Mouse (Mus musculus) heart, embryonic 12.5 days (tissue): Measurements from ENCODE around the gene Plcl2. TPM values are rescaled to one million over a fixed set of nuclear protein-coding genes. Genes with fewer than 3 reads are reported as not detected.
"Not testable (repeated sequence)": the region's sequence is repeated elsewhere in the genome, so short reads cannot be mapped to it uniquely, and the experiment has no call there.

ENCODE experiments used
- ATAC-seq: fragments of 200-750 bp; cut with Nextera tagmentation; 2 replicates; pipeline ENCODE4 v1.8.0; 2017; ENCODE audit warnings: moderate TSS enrichment, moderate library complexity; ENCODE audit not compliant: insufficient number of reproducible peaks, low FRiP score
- H3K27ac ChIP-seq: fragments of 300-500 bp; sonication (generic); 2 replicates; pipeline ENCODE4 v1.5.1; 2016; ENCODE audit warnings: mild to moderate bottlenecking, moderate library complexity; ENCODE audit not compliant: poor library complexity, severe bottlenecking
- H3K27me3 ChIP-seq: fragments of 300-500 bp; sonication (generic); replicated peaks from 2 replicates; pipeline ENCODE4 v1.6.1; 2016; ENCODE audit warnings: mild to moderate bottlenecking, moderate library complexity
- H3K36me3 ChIP-seq: fragments of 300-500 bp; sonication (generic); 2 replicates; pipeline ENCODE4 v1.6.1; 2016; ENCODE audit warnings: mild to moderate bottlenecking, moderate library complexity
- H3K4me1 ChIP-seq: fragments of 300-500 bp; sonication (generic); replicated peaks from 2 replicates; pipeline ENCODE4 v1.6.1; 2016; ENCODE audit warnings: mild to moderate bottlenecking
- H3K4me2 ChIP-seq: fragments of 300-500 bp; sonication (generic); 2 replicates; pipeline ENCODE4 v1.6.1; 2016; ENCODE audit warnings: mild to moderate bottlenecking, moderate library complexity
- H3K4me3 ChIP-seq: fragments of 300-500 bp; sonication (generic); 2 replicates; pipeline ENCODE4 v1.5.1; 2016; ENCODE audit warnings: mild to moderate bottlenecking
- H3K9ac ChIP-seq: fragments of 300-500 bp; sonication (generic); 2 replicates; pipeline ENCODE4 v1.6.1; 2016; ENCODE audit warnings: mild to moderate bottlenecking, moderate library complexity
- H3K9me3 ChIP-seq: fragments of 300-500 bp; sonication (generic); replicated peaks from 2 replicates; pipeline ENCODE4 v1.6.1; 2016; ENCODE audit warnings: mild to moderate bottlenecking, moderate library complexity
- WGBS: fragments of 180-500 bp; shearing (Covaris S2); methylation state at CpG from one replicate; pipeline ENCODE4 v1.1.7; 2016; 5-methylcytosine and 5-hydroxymethylcytosine counted together
- polyA plus RNA-seq: library from polyadenylated mRNA; unstranded; fragments of >200 nt; fragmentation: Nextera tagmentation; extraction: Ambion mirVana; gene quantifications from 2 replicates; pipeline ENCODE4 v1.2.1, GENCODE M21; 2016

Gene Plcl2
- polyA plus RNA-seq, 1 experiment from 2014 or later, result 4.6 TPM

DNA sequence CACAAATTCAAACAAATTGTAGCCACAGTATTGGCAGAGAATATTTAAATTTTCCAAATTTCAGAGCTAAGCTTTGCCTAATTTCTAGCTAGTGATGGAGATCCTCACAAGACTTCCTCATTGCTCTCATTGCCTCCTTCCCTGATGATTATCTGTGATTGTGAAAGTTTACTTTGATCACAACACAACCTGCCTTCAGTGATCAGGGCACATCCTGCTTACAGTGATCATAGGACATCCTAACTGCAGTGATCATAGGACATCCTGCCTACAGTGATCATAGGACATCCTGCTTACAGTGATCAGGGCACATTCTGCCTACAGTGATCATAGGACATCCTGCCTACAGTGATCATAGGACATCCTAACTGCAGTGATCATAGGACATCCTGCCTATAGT, 121.8 kb downstream of the Plcl2 start:
- H3K4me1 ChIP-seq, result peaks cover 17% of the 10 kb centered on the region
- H3K4me2 ChIP-seq, H3K27me3 ChIP-seq, H3K27ac ChIP-seq, H3K9ac ChIP-seq, H3K36me3 ChIP-seq, H3K4me3 ChIP-seq, ATAC-seq, H3K9me3 ChIP-seq: not testable (repeated sequence)

DNA sequence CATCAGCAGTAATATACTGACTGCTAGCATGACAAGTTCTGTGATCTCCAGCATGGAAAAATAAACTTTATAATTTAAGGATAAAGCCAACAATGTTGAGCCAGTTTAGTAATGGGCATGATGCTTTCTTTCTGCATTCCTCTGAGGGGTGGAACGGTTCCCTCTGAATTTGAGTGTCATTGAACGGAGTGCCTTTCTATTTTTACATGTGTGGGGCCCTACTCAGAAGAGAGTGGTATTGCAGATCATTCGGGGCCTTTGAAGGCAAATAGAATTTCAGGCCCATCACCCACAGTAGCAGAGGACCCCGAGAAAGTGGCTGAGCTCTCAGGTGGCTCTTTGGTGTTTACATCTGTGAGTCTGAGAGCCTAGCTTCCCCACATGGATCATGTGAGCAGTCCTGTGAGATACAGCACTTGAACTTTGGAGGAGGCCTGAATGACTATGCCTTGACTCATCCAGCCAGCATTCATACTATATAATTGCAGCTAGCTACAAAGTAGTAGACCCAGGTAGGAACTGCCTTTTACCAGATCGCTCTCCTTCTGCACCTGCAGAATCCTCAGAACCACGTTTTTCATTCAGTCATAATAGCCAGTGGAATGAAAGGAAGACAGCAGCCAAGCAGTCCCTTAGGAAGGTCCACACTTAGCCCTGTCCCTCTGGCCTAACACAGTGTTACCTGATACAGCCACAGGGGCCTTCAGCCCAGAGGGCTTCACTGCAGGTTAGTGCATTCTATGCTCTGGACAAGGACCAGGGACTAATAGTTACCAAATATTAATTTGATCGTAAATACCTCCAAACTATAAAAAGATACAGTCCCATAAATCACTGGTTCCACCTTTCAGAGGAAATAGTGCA, 125.0 kb downstream of the Plcl2 start:
- Histone ChIP-seq H3K36me3 (no peaks in the 10 kb centered on the region), H3K4me2 (peak overlapping the region; percentile 34), H3K9me3 (no peaks in the 10 kb centered on the region), H3K4me1 (peaks cover 17% of the 10 kb centered on the region), H3K27me3 (no peaks in the 10 kb centered on the region), H3K4me3 (no peak overlapping the region), H3K9ac (no peak overlapping the region), H3K27ac (peak overlapping the region; percentile 77)
- peak; percentile 63; the same call in 1 of the 2 replicates for ATAC-seq
- 56% methylated on average over 7 of the region's 7 CpGs for WGBS

DNA sequence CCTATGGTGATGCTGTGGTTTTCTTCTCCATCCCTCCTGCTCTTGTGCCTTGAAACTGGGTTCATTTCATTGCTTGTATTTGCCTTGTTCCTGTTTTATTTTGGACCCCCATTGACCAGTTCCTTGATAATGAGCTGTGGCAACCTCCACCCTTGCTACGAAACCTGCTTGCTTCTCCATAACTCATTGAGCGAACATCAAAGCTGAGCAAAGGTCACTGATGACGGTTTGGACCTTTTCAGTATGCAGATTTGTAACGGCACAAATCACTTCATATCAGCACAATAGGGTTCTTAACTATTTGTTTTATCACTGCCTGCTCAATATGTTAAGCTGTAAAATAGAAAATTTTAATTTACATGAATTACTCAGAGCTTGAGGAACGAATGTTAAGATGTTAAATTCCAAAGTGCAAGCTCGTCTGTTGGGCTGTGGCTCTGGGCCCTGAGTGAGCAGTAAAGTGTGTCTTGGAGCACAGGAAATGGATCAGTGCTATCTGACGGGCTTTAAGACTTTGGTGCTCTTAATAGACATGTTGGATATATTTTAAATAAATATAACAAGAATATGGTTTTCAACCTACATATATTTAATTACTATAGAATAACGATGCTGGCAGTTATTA, 126.9 kb downstream of the Plcl2 start:
- 0 out of 2 replicates have a peak, but pooled peaks cover 2% of the 10 kb centered on the region for H3K36me3 ChIP-seq
- no peak overlapping the region for H3K4me3 ChIP-seq
- no peak overlapping the region; the same call in 1 of the 2 replicates for H3K27ac ChIP-seq
- no peak overlapping the region for H3K9ac ChIP-seq
- H3K27me3 ChIP-seq, result no peaks in the 10 kb centered on the region
- no peak for ATAC-seq
- no peak overlapping the region for H3K4me2 ChIP-seq
- H3K9me3 ChIP-seq, result no peaks in the 10 kb centered on the region
- H3K4me1 ChIP-seq, result peaks cover 17% of the 10 kb centered on the region
- 82% methylated on average over 8 of the region's 8 CpGs for WGBS

DNA sequence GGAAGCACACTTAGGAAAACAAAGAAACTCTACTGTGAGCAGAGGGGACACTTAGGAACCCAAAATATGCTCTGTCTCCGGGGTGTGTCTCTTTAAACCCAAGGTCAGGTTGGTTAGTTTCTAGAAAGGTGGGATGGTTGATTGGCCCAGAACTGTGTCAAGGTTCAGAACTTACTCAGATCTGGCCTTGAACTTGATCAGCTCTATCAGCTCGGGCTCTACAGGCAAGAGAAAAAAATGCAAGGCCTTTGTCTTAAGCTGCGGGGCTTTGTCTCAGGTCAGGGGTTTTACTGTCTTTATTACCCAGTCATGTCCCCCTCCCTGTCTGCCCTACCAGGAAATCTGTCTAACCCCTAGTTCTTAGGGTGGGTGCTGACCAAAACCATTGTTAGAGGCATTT, 129.6 kb downstream of the Plcl2 start:
- no peak for ATAC-seq
- Histone ChIP-seq H3K4me2 (no peak overlapping the region), H3K36me3 (0 out of 2 replicates have a peak, but pooled peaks cover 2% of the 10 kb centered on the region), H3K27ac (no peak overlapping the region), H3K4me3 (no peak overlapping the region), H3K4me1 (peaks cover 29% of the 10 kb centered on the region), H3K27me3 (no peaks in the 10 kb centered on the region), H3K9ac (no peak overlapping the region), H3K9me3 (no peaks in the 10 kb centered on the region)
- WGBS, result 79% methylated on average over 3 of the region's 3 CpGs

DNA sequence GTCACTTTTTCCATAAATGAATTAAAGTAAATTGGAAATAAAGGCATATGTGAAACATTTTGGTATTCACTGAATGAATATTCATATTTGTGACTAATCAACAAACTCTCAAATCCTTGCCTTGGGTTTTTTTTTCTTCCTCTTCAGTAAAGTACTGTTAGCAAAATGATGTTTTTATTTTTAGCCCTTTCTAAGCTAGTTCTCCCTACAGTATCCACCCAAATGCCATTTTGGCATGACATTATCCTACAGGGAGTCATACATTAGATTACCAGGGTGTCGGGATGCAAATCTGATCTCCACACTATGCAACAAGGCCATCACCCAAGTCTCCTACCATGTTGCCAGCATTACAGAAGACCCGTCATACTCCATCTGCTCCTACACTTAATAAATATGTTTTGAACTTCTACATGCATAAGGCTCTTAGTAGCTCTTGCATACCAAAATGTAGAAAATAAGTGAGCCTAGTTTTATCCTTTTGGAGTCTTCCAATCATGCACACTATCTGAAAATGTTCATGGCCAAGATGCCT, 131.9 kb downstream of the Plcl2 start:
- Histone ChIP-seq H3K4me1 (peaks cover 17% of the 10 kb centered on the region), H3K27me3 (no peaks in the 10 kb centered on the region), H3K9me3 (no peaks in the 10 kb centered on the region), H3K27ac (no peak overlapping the region), H3K4me3 (no peak overlapping the region), H3K4me2 (no peak overlapping the region), H3K9ac (no peak overlapping the region), H3K36me3 (0 out of 2 replicates have a peak, but pooled peaks cover 2% of the 10 kb centered on the region)
- no peak for ATAC-seq
- WGBS, result 91% methylated on average over 2 of the region's 2 CpGs

DNA sequence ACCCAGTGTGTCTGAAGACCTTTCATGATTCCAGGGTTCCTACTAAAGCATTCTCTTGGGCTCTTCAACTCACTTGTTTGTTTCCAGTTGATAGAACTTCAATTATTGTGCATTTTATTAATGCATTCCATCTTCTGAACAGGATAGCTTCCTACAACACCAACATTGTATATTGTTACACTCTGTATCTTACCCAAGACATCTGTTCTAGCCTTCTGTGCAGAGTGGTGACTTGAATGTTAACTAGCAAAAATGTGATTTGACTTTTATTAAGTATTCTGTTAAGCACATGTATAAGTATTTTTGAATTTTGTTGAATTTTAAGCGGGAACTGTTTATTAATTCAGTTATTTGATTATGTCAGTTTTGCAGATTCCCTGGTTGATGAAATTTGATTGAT, 132.7 kb downstream of the Plcl2 start:
- ATAC-seq, result no peak
- no peak overlapping the region for H3K9ac ChIP-seq
- peaks cover 17% of the 10 kb centered on the region for H3K4me1 ChIP-seq
- H3K27me3 ChIP-seq, result no peaks in the 10 kb centered on the region
- 88% methylated on average over 1 of the region's 1 CpGs for WGBS
- H3K36me3 ChIP-seq, result 0 out of 2 replicates have a peak, but pooled peaks cover 2% of the 10 kb centered on the region
- H3K27ac ChIP-seq, result no peak overlapping the region
- no peak overlapping the region for H3K4me2 ChIP-seq
- no peak overlapping the region for H3K4me3 ChIP-seq
- H3K9me3 ChIP-seq, result no peaks in the 10 kb centered on the region

DNA sequence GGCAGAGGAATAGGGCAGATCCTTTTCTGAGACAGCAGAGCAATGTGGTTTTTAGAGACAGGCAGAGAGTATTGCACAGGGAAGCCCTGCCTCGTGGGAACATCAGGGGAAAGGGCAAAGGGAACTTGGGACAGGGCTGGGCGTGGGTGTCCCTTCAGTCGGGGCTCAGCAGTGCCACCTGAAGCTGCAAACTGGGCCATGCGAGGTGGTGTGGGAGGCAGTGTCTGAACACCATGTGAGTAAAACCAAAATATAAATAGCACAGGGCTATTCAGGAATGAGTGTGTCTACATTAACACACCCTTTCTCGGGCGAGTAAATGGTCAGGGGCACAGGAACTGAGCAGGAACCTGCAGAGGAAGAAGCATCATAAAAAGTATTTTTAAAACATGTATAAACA, 134.2 kb downstream of the Plcl2 start:
- 35% methylated on average over 6 of the region's 6 CpGs for WGBS
- Histone ChIP-seq H3K27me3 (no peaks in the 10 kb centered on the region), H3K36me3 (peaks cover 2% of the 10 kb centered on the region; the same call in 1 of the 2 replicates), H3K4me2 (peak overlapping the region; percentile 14), H3K27ac (0 out of 2 replicates have a peak overlapping the region, but pooled peaks have one; percentile 6), H3K9ac (peak overlapping the region; percentile 54), H3K4me3 (no peak overlapping the region), H3K4me1 (peaks cover 17% of the 10 kb centered on the region), H3K9me3 (peaks cover 10% of the 10 kb centered on the region; the same call in 1 of the 2 replicates)
- ATAC-seq, result peak; percentile 42; the same call in 1 of the 2 replicates

DNA sequence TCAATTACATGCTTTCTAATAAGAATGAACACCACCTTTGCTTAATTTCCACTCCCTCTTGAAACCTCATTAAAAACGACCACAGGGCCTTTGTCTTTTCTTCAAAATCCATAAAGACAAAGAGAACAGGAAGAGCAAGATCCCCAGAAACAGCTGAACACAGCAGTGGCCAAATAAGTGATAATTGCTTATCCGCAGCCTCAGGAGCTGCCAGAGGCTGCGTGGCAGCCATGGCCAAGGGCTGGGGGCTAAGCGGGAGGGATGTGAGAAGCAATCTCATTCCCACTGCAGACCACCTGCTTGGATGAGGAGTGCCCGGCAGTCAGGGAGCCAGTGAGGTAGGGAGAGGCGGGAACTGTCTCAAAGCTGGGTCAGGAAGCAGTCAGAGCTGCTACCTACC, 134.8 kb downstream of the Plcl2 start:
- Histone ChIP-seq H3K27ac (no peak overlapping the region), H3K27me3 (no peaks in the 10 kb centered on the region), H3K36me3 (peaks cover 7% of the 10 kb centered on the region; the same call in 1 of the 2 replicates), H3K4me2 (peak overlapping the region; percentile 14; the same call in 1 of the 2 replicates), H3K4me1 (peaks cover 17% of the 10 kb centered on the region), H3K9me3 (peaks cover 14% of the 10 kb centered on the region; the same call in 1 of the 2 replicates), H3K9ac (no peak overlapping the region), H3K4me3 (no peak overlapping the region)
- no peak for ATAC-seq
- 21% methylated on average over 6 of the region's 6 CpGs for WGBS

DNA sequence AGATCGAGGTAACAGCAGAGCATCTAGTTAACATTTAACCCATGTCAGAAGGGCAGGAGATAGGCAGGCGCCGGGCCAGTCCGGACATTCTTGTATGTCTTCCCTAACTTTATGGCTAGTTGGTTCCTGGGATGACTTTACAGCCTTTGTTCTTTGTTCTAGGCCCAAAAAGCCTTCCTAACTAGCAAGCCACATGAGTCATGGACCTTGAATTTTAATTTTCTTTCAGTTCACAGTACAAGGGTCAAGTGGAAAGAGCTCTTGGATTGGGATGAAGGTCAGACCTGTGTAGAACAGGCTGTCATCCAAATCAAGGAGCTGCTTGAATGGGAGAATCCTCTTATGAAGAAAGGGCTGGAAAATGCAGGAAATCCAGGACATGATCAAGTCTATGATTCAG, 138.9 kb downstream of the Plcl2 start:
- ATAC-seq, H3K36me3 ChIP-seq, H3K4me3 ChIP-seq, H3K27me3 ChIP-seq, H3K4me2 ChIP-seq, H3K9ac ChIP-seq, H3K27ac ChIP-seq: not testable (repeated sequence)
- WGBS, result 88% methylated on average over 4 of the region's 4 CpGs
- Histone ChIP-seq H3K4me1 (peaks cover 11% of the 10 kb centered on the region), H3K9me3 (peaks cover 14% of the 10 kb centered on the region; the same call in 1 of the 2 replicates)

DNA sequence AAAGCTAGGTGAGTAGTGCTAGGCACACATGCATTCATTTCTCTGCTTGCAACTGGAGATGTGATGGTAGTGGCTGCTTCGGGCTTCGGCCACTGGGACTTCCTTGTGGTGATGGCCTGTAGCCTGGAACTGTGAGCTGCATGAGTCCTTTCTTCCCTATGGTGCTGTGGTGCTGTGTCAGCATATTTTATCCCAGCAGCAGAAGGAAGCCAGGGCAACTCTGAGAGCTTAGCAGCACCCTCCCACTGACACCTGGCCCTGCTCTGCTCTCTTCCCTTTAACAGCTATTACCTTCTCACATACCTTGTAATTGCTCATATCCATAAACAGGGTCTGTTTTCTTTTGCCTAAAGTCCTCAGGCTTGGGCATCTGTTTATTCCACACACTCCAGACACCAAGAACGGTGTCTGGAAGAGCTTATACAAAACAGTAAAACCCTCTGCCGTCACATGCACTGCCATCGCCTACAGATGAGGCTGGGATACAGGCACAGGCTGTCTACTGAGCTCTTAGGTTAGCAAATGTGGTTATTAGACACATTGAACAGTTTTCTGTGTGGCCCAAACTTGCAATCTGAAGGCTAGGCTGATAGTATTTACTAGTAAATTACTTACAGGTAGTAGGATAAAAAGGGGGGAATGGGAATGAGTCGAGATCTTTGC, 139.7 kb downstream of the Plcl2 start:
- Histone ChIP-seq H3K9ac (no peak overlapping the region), H3K27me3 (no peaks in the 10 kb centered on the region), H3K4me3 (no peak overlapping the region), H3K4me1 (peaks cover 4% of the 10 kb centered on the region), H3K4me2 (no peak overlapping the region), H3K36me3 (peaks cover 4% of the 10 kb centered on the region; the same call in 1 of the 2 replicates), H3K9me3 (peaks cover 14% of the 10 kb centered on the region; the same call in 1 of the 2 replicates), H3K27ac (no peak overlapping the region)
- WGBS, result 89% methylated on average over 6 of the region's 6 CpGs
- ATAC-seq, result no peak
